Mouse (Mus musculus) adrenal gland, postnatal 10 days (tissue): ENCODE data around the gene Cycs. TPM values are rescaled to one million over a fixed set of nuclear protein-coding genes. Genes with fewer than 3 reads are reported as not detected.
"Not testable (repeated sequence)": the region's sequence is repeated elsewhere in the genome, so short reads cannot be mapped to it uniquely, and the experiment has no call there.

ENCODE experiments used
- DNase-seq: peaks from one replicate; pipeline ENCODE4 v3.0.0; 2021; ENCODE audit warnings: mixed read lengths
- long read RNA-seq, 2 experiments: library from polyadenylated mRNA; stranded (forward); transcript quantifications; one replicate each; pipeline ENCODE4 v2.0.0; 2021
- total RNA-seq, 2 experiments: library from RNA; stranded (reverse); gene quantifications; 2 replicates each; pipeline ENCODE4 v1.2.3; 2021

Gene Cycs
- 100 to 1,000 TPM; 116 to 124 TPM for total RNA-seq
- long read RNA-seq, experiment 1, transcript Cycs-201 (2 exons, 607 nt) = minor isoform, 10 of 1,240 reads
- long read RNA-seq, experiment 1, transcript Cycs-202 (3 exons, 3,123 nt) = major isoform, 1,198 of 1,240 reads
- long read RNA-seq, experiment 1, partial matches to known transcripts = 27 of 1,240 reads
- long read RNA-seq, experiment 1, other reads (novel, unspliced or antisense) = 5 of 1,240 reads
- long read RNA-seq, experiment 2, transcript Cycs-201 (2 exons, 607 nt) = minor isoform, 10 of 1,174 reads
- long read RNA-seq, experiment 2, transcript Cycs-202 (3 exons, 3,123 nt) = major isoform, 1,125 of 1,174 reads
- long read RNA-seq, experiment 2, partial matches to known transcripts = 1 of 1,174 reads
- long read RNA-seq, experiment 2, other reads (novel, unspliced or antisense) = 38 of 1,174 reads

DNA sequence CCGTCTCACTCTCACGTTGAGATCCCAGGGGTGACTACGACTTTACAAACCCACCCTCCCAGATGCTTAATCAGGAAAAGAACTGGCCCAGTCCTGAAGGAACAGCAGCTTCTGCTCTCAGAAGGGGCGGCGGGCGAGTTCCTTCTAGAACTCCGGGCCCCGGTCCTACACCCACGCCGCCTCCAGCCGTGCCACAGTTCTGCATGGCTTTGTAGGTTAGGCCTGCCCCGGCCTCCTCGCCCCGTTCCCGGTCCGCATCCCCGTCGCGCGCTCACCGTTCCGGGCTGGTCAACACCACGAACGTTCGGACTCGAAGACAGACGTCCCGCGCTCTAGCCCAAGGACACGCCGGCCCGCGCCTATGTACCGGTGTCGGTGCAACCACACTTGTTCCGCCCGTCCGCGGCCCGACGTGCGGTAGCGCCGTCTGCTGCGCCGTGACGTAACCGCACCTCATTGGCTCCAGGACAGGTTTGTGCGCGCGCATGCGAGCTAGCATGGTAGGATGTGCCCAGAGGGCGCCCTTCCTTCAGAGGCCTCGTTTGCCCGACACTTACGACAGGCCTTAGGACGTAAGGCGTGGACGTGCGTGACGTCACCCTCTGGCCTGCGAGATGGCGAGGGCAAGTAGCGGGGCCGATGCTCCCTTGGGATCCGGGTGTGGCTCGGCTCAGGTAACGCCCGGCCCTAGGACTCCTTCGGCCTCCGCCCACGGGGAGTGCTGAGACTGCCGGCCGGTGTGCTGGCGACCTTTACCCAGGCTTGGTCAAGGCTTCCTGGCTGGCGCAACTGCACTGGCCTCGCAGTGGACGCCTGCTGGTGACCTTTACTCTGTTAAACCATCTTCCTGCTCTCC, at the start of gene Cycs:
TSS of gene Cycs (minus strand) at position 398 of the 856 bp plus-strand sequence.
- peak; percentile 100 for DNase-seq

DNA sequence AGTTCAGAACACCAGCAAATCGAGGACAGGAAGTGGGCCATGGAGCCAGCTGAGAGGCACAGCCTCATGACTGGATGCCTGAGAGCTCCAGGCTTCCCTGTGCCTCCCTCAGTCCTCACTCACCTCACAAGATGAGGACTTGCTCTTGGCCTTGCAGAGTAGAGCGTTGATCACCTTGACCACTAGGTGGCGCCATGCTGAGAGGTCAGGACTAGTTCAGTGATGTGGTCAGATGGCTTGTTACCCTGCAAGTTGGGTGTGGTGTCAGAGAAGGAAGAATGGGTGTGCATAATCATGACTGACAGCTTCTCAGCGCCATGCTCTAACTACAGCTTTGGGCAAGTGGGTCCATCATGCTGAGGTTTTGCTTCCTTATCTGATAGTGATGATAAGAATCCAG, 35.3 kb upstream of the Cycs start:
- peak; percentile 43 for DNase-seq

DNA sequence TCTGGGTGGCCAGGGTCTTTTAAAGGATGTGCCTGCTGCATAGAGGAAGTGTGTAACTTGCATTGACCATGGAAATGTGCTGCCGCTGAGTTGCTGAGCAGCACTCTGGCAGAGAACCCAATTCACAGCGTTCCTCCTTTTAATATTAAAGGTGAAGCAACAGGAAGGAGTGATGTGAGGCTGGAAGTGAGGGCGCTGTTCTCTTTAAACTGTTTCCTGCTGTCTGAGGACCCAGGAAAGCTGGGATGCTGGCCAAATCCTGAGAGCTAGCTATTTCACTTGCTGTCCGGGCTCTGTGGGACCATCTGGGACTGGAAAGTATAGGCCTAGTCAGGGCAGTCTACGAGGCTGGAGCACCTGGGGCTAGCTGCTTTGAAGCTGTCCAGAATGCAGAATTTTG, 32.2 kb upstream of the Cycs start:
- peak; percentile 63 for DNase-seq

DNA sequence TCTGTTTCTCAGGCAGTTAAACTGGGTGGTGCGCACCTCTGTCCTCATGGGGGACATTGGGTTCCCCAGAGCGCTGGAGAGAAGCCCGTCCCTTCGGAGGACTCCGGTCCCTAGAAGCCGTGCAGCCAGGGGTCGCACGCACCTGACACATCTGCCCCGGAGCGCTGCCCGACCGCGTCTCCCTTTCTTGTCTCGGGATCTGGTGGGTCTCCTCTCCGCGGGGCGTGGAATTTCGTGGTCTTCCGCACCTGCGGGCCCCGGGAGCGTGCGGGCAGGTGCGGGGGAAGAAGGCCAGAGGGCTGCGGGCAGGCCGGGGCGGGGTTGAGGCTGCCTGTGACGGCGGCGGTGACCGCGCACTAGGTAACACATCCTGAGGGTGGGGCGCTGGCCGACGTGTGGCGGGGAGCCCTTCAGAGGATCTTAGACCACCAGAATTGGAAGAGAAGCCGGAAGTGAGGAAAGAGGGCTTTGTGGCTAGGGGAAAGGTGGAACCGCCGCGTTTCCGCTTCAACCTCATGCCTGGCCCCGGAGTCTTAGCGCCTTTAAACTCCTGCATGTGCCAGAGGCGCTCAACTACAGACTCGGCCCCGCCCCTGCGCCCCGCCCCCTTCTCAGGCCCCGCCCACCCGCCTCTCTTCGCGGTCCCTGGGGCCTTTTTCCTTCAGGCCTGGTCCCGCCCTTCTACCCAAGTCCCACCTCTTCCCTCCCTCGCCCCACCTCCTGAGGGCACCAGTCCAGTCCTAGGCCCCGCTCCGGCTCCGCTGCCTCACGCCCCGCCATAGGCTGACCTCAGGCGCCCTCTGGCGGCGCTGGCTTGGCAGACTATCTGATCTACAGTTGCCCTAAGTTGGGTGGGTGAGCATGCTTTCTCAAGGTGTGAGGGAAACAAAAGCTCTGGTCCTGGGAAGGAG, 30.2 kb upstream of the Cycs start, which contains the start of gene 4921507P07Rik:
TSS of gene 4921507P07Rik (minus strand) at position 332 of the 911 bp plus-strand sequence.
- DNase-seq = peak; percentile 98

DNA sequence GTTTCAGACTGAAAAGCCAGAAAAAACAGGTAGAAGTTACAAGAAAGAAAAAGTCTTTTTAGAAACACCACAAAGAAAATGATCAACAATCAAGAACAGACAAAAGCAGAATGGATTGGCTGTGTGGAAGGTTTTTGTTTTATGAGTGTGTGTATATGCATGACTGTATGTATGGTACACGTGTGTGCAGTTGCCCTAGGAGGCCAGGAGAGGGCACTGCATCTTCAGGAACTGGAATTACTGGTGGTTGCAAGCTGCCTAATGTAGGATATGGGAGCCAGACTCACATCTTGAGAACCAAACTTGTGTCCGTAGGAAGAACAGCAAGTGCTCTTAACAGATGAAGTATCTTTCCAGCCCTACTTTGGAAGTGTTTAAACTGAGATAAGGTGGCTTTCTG, 28.0 kb upstream of the Cycs start:
- no peak for DNase-seq

DNA sequence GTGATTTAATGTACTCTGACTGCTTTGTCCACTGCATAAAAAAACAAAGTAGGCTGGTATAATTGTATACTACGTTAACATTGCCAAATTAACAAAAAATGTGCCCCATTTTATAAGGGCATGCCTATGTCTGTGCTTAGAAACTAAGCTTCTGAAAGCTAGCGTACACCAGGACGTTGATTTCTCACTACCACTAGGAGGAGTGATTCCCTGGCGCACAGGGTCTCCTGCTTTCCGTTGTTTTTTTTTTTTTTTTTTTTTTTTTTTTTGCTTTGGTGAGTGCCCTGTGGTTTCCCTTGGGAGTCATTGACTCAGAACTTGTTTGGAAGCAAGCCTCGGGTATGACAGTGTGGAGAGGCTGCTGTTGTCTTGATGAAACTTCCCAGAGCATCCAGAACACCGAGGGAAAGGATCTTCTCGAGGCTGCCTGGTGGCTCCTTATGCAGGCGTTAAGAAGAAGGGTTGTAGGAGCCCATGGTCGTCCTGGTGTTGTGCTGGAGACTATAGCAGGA, 27.1 kb upstream of the Cycs start:
- DNase-seq = no peak

DNA sequence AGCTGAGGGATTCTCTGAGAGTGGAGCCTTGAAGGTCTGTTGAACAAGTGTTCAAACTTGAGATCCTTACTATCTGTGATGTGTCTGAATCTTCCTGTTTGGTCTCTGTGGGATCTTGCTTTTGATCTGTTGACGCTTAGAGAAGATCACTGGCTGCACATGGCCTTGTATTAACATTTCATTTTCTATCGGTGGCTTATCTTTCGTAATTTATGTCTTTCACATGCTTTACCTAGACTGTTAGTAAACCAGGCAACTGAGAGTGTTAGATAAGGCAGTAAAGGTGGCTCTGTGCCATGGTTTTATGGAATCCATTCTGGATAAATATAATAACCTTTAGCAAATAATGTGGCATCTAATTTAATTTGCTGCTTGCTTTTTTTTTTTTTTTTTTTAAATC, 23.9 kb upstream of the Cycs start:
- no peak for DNase-seq

DNA sequence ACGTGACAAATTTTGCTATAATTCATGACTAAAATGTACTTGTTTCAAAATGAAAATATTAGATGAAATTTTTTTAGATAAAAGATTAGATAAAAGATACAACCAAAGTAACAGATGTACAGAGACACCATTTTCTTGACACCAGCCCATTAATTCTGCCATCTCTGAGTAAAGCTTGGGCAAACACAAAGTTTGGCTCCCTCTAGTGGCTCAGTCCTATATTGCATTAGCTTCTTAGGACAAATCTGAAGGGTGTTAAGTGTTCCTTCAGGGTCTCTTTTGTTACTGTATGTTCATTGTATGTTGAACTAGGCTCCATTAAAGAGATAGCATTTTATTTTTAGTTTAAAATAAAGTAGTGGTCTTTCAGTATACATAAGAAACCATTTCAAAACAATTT, 21.9 kb upstream of the Cycs start:
- DNase-seq = peak; percentile 68

DNA sequence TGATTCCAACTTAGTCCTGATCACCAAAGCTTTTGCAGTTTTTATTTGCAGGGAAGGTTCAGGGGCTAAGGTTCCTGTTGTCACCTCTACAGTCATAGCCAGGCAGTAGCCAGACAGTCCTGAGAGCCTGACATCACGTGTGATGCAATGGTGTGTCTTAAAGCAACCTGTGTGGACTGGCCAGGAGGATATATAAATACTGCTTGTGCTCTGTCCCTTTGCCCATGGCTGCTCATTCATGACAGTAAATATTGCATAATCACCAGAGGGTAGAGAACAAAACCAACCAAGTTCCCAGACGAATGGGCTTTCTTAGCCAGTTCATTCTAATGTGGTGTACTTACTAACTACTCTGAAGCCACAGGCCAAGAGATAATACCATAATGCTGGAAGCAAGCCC, 21.1 kb upstream of the Cycs start:
- no peak for DNase-seq

DNA sequence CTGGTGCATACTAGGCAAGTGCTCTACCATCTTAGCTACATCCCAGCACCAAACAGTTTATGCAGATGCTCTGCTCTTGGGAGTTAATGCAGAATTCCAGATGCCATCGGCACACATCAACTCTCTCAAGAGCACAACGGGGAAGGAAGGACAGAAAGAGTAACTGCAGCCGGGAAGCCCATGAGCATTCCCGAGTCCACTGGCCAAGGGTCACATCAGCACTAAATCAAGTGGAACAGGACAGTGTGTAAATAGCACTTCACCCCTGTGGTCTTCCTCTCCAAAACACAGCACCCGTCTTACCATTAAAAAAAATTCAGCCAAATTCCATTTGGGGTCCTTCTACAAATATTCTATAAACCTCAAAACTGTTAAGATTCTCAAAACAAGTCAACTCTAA, 20.0 kb upstream of the Cycs start:
- no peak for DNase-seq

DNA sequence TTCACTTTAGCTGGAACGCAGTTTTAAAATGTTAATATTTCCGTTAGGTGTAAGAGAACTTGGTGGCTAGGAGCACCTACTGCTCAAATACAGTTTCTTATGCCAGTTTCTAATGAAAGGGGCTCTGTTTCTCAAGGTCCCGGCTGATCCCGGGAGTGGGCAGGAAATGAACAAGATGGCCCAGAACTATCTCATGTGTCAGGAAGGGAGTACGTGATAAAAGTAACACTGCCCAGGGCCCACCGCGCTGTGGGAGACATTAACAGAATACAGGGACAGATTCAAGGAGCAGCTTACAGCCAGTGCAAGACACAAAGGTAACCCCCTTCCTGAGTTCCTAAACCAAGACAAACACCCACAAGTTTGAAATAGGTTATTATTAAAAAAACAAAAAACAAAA, 19.4 kb upstream of the Cycs start:
- DNase-seq = no peak

DNA sequence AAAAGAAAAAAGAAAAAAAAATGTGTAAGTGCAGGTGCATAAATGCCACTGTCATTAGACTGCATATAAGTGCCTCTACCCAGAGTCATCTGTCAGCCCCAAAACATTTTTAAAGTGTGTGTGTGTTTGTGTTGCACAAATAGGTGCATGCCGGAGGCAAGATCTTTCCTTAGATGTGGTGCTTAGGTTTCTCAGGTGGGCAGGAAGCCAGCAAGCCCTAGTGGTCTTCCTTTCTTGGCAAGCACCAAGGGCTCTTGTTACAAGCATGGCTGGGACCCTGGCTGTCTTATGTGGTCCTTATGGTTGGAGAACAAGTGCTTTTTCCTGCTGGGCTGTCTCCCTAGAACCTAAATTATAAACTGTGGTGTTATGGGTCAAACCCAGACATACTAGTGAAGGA, 5.3 kb upstream of the Cycs start:
- DNase-seq = no peak

DNA sequence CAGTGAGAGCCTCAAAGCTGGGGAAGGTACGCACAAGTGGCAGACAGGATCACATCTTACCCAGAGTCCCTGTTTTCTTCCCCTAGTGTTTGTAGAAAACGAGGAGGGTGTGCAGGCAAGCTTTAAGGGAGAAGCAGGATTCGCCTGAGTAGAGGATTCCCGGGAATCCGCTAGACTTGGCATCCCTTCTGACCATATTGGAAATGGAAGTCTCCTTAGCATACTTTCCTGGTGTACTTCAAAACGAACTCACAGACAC, 588 bp upstream of the Cycs start:
- no peak for DNase-seq

DNA sequence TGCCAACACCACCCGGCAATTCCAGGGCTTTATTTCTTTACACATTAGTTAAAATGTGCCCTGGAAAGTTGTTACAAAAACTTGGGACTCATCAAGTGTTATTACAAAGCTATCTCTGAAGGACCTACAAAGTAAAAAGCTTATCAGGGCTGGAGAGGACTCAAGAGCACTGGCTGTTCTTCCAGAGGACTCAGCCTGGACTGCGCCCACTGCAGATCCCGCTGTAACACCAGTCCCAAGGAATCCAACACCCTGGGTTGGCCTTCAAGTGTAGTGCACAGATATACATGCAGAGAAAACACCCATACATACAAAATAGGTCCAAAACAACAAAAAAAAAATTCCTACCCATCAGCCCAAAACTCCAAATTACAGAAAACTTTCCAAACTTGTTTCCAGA, 2.7 kb downstream of the Cycs start:
- DNase-seq = no peak

DNA sequence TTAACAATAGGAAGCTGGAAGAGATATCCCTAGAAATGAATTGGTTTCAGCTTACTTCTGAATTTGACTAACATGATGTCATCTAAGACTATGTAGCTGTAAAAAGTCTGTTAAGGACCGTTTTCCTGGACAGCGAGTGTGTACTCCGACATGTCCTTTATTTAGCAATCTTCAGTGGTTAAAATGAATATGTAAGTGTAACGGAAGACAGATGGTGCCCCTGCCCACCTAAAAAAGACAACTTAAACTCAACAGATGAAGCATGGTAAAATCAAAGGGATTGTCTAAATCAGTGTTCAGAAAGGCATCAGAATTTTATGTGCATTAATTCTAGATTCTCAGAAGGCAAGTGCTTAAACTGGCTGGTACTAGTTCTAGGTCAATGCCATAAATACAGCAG, 3.9 kb downstream of the Cycs start:
- DNase-seq = no peak

DNA sequence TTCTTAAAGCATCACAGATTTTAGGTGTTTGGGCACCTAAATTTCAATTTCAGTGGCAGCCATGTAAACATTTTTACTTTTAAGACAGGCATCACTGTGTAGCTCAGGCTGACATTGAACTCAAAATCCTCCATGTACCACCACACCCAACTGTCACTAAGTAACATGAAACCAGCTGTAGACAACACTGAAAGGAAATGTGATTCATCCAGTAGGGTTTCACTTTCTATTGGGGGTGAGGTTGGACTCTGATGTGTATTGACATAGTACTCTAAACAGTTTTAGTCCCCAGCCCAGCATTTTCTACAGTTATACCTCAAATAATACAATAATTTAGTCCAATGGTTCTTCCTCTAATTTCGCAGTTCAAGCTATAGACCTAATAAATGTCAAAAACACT, 5.6 kb downstream of the Cycs start:
- no peak for DNase-seq

DNA sequence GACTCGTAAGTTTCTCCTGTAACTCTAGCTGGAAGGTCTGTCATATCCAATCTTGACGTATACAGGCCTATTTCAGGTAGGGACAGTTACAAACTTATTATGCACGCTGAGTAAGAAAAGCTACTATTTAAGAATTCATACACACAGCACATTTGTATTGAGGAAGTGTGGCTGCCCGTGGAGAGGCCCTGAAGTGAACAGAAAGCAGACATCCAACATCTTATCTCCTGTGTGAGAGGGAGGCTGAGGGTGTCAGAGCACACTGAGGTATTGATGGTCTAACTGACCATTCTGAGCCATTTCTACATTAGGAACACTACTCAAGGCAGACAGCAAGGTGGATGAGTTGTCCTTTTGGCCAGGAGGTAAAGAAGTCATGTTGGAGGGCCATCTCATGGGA, 7.5 kb downstream of the Cycs start:
- no peak for DNase-seq

DNA sequence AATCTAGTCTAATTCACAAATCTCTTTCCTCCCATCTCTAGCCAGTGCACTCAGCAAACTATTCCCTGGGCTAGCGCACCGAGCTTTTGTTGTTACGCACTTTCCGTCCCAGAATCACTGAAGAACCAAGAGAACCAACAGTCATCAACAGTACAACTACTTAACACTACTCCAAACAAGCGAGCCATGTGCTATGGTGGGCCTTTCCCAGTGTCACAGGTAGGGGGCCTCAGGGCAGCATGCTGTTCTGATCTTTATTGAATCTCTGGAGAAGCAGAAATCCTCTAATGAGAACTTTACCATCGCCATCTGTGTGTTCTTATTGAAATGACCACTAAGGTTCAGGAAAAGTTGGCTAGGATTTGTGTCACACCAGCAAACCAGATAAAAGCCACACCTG, 8.8 kb downstream of the Cycs start:
- DNase-seq = no peak

DNA sequence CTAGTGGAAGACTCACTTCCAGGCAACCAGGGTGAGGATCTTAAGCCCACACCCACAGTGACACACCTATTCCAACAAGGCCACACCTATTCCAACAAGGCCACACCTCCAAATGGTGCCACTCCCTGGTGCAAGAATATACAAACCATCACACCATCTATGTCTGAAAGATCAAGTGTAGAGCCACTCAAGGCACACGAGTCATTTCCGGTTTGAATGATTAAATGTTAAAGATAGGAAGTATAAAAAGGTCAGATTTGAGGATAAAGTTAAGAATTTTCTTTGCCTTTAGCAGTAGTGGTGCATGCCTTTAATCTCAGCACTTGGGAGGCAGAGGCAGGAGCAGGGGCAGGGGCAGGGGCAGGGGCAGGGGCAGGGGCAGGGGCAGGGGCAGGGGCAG, 12.1 kb downstream of the Cycs start:
- not testable (repeated sequence) for DNase-seq

DNA sequence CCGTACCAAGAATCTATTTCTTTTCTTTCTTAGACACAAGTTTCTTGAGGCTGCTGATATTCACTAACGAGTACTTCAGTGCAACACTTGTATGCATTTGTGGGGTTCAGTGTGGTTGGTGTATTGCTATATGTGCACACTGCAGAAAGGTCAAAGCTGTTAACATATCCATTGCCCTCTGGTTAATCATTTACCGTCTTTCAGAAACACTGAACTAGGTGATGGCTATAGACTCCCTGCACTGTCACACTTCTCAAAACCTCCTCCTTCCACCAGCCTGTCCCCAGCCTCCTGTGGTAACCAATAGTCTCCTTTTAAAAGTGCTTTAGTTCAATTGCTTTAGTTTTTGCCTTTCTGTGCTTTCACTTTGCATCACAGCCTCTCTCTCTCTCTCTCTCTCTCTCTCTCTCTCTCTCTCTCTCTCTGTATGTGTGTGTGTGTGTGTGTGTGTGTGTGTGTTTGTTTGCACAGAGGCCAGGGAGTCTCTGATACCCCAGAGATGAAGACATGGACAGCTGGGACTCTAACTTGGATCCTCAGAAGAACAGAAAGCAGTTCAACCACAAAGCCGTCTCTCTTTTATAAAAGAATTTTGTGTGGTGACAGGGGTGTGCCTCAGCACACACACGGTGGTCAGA, 13.3 kb downstream of the Cycs start:
- DNase-seq = no peak

DNA sequence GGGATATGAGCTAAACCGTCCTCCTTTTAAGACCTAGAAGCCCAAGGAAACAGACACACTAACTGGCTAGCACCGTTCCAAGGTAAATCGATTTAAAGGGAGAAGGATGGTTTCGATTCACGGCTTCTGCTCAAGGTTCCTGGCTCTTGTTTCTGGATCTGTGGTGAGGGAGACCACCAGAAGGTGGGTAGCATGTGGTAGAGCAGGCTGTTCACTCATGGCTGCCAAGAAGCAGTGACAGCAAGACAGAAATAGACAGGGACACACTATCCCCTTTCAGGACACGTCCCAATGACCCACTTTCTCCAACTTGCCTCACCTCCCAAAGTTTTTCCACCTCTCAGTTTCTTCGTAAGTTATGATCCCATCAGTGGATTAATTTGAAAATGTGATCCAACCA, 16.5 kb downstream of the Cycs start:
- DNase-seq = no peak

DNA sequence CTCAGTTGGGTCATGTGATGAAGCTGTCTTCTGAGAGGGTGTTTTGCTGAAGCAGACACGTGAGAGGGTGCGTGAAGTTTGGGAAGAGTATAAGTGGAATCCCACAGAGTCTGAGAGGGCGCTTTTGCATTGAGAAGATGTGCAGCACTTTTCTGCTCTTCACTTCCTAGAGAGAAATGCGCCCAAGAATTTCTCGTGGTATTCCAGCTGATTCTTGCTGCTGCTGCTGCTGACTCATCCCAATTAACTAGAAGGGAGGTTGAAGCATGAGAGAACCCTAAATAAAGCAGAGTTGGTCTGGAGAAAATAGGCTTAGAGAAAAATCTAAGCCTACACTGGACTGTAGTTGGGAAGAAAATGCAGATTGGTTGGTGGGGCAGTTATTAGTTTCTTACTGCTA, 17.3 kb downstream of the Cycs start:
- no peak for DNase-seq
